10 mouse cellular contexts compared by ENCODE assay signal in genomic region chr14:31908591-31908990, GRCm38 (mm10).
"Had no signal": no experiment of that assay in that cellular context is flagged by ENCODE, and none has a peak within 500 bp of the region (broad histone marks: within the 10 kb centered on the region; RNA-seq: fewer than 3 reads in every experiment).

No protein-coding gene starts in this region.

- H3K4me1 ChIP-seq: limb, embryonic 13.5 days; neural tube, embryonic 15.5 days had no signal

- DNase-seq: left cerebral cortex, postnatal 4 days; midbrain, embryonic 14.5 days; right cerebral cortex, adult 18-20 months; right cerebral cortex, postnatal 25 days; thymus, postnatal 4 days had no signal

- H3K9ac ChIP-seq: limb, embryonic 13.5 days; liver, embryonic 14.5 days; neural tube, embryonic 15.5 days had no signal

- H3K27ac ChIP-seq: limb, embryonic 13.5 days; liver, embryonic 14.5 days; midbrain, embryonic 10.5 days; neural tube, embryonic 15.5 days had no signal

- H3K36me3 ChIP-seq: limb, embryonic 13.5 days; midbrain, embryonic 10.5 days; neural tube, embryonic 15.5 days had no signal

- H3K9me3 ChIP-seq: limb, embryonic 13.5 days; neural tube, embryonic 15.5 days had no signal

- H3K27me3 ChIP-seq: limb, embryonic 13.5 days; neural tube, embryonic 15.5 days had no signal

- H3K4me3 ChIP-seq: limb, embryonic 13.5 days; midbrain, embryonic 10.5 days; myocyte; neural tube, embryonic 15.5 days had no signal

- H3K4me2 ChIP-seq: limb, embryonic 13.5 days; neural tube, embryonic 15.5 days had no signal
